In the genomic region with DNA sequence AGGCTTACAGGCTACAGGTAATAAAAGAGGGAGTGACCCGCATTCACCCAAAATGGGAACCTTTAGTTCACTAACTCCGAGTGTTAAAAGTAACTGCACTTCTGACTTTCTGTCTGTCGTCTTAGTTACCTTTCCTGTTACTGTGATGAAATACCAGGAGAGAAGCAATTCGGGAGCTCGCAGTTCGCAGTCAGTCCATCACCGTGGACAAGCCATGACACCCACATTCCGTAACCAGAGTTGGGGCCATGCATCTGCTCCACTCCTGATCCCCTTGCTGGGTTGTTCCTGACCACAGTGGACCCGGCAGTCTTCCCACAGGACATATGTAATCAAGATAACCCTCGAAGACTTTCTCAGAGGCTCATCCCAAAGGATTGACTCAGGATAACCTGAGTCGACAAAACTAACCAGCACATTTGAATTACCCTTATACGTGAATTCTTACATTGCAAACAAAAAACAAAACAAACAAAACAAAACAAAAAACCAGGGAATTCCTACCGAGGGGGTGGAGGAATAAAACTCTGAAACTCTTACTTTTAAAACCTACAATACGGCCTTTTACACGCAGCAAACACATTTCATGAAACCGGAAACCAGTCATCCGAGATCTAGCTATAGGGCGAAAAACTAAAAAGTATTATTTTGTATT, we compare ENCODE assay signal across 8 mouse cellular contexts. TPM values are rescaled to one million over a fixed set of nuclear protein-coding genes. Genes with fewer than 3 reads are reported as not detected.
DNase-seq lines count a peak whose midpoint lies in the region; ATAC-seq and TF ChIP-seq lines count a peak whose summit lies in the region.

No protein-coding gene starts in this region.

- peak overlapping the region; percentile 67 for H3K4me3 ChIP-seq in layer of hippocampus, adult 2 months
- peak overlapping the region; percentile 55 for H3K4me3 ChIP-seq in embryonic facial prominence, embryonic 11.5 days (ENCODE audit: low read depth, low read length)
- peak overlapping the region; percentile 61 for H3K4me3 ChIP-seq in hindbrain, embryonic 16.5 days (ENCODE audit: low read length)
- peak overlapping the region; percentile 66 for H3K4me3 ChIP-seq in midbrain, embryonic 10.5 days

- no peak for DNase-seq in layer of hippocampus, adult 2 months (ENCODE audit: low spot score in 2 of 2)
- DNase-seq in layer of hippocampus, postnatal 14 days (ENCODE audit: low spot score in 2 of 2): no peak
- no peak for DNase-seq in embryonic facial prominence, embryonic 11.5 days (ENCODE audit: low spot score)
- DNase-seq in midbrain, embryonic 10.5 days (ENCODE audit: low spot score): no peak
- DNase-seq in left cerebral cortex, adult 18-20 months (ENCODE audit: low spot score in 2 of 2): no peak
- DNase-seq in embryo, embryonic 9.5 days (ENCODE audit: extremely low spot score): no peak
- DNase-seq in left cerebral cortex, adult 8-10 months (ENCODE audit: low spot score in 2 of 2): no peak

- peak overlapping the region; percentile 82 for H3K9ac ChIP-seq in embryonic facial prominence, embryonic 11.5 days (replicated peaks; ENCODE audit: low read length)
- H3K9ac ChIP-seq in hindbrain, embryonic 16.5 days (ENCODE audit: low read depth, low read length): peak overlapping the region; percentile 75

- H3K27ac ChIP-seq in layer of hippocampus, adult 2 months: peak overlapping the region; percentile 94
- peak overlapping the region; percentile 88 for H3K27ac ChIP-seq in embryonic facial prominence, embryonic 11.5 days (replicated peaks; ENCODE audit: low read depth, low read length)
- H3K27ac ChIP-seq in hindbrain, embryonic 16.5 days (ENCODE audit: low read depth, low read length): peak overlapping the region; percentile 89
- H3K27ac ChIP-seq in midbrain, embryonic 10.5 days (replicated peaks): peak overlapping the region; percentile 89

- H3K4me2 ChIP-seq in embryonic facial prominence, embryonic 11.5 days (ENCODE audit: low read depth, low read length): peak overlapping the region; percentile 51
- H3K4me2 ChIP-seq in hindbrain, embryonic 16.5 days (ENCODE audit: low read length): peak overlapping the region; percentile 61

- TF ChIP-seq CTCF in layer of hippocampus, adult 2 months (conservative IDR thresholded peaks at IDR 0.05): no peak

- WGBS in embryonic facial prominence, embryonic 11.5 days: 38% methylated on average over 18 of the region's 18 CpGs
- 36% methylated on average over 18 of the region's 18 CpGs for WGBS in hindbrain, embryonic 16.5 days
- WGBS in midbrain, embryonic 10.5 days: 45% methylated on average over 18 of the region's 18 CpGs

- H3K4me1 ChIP-seq in embryonic facial prominence, embryonic 11.5 days (ENCODE audit: control insufficient read depth, insufficient read depth, low read length): no peaks in the 10 kb centered on the region
- H3K4me1 ChIP-seq in hindbrain, embryonic 16.5 days (ENCODE audit: control insufficient read depth, insufficient read depth, low read depth, low read length): peaks cover 7% of the 10 kb centered on the region
- H3K4me1 ChIP-seq in midbrain, embryonic 10.5 days: peaks cover 15% of the 10 kb centered on the region

- no peaks in the 10 kb centered on the region for H3K36me3 ChIP-seq in embryonic facial prominence, embryonic 11.5 days (replicated peaks; ENCODE audit: control insufficient read depth, insufficient read depth, low read depth, low read length)
- no peaks in the 10 kb centered on the region for H3K36me3 ChIP-seq in hindbrain, embryonic 16.5 days (ENCODE audit: control insufficient read depth, insufficient read depth, low read length)
- H3K36me3 ChIP-seq in midbrain, embryonic 10.5 days: no peaks in the 10 kb centered on the region

- ATAC-seq in embryonic facial prominence, embryonic 11.5 days (replicated peaks; ENCODE audit: insufficient number of reproducible peaks, low FRiP score, low TSS enrichment, low read depth): no peak
- no peak for ATAC-seq in hindbrain, embryonic 16.5 days

- no peaks in the 10 kb centered on the region for H3K27me3 ChIP-seq in embryonic facial prominence, embryonic 11.5 days (ENCODE audit: control insufficient read depth, insufficient read depth, low read length)
- no peaks in the 10 kb centered on the region for H3K27me3 ChIP-seq in hindbrain, embryonic 16.5 days (replicated peaks; ENCODE audit: control insufficient read depth, insufficient read depth, low read length)
- no peaks in the 10 kb centered on the region for H3K27me3 ChIP-seq in midbrain, embryonic 10.5 days (ENCODE audit: low read depth, poor library complexity, severe bottlenecking)

- no peaks in the 10 kb centered on the region for H3K9me3 ChIP-seq in embryonic facial prominence, embryonic 11.5 days (replicated peaks; ENCODE audit: control insufficient read depth, low read length)
- H3K9me3 ChIP-seq in hindbrain, embryonic 16.5 days (ENCODE audit: control insufficient read depth, low read length): no peaks in the 10 kb centered on the region
- no peaks in the 10 kb centered on the region for H3K9me3 ChIP-seq in midbrain, embryonic 10.5 days (replicated peaks)

RNA-seq across cellular contexts. Expression of a gene that starts 12.5 kb away (rescaled TPM):
- 10 to 100 TPM; 17.7 to 19.1 TPM for total RNA-seq in layer of hippocampus, adult 2 months (2021)
- 10 to 100 TPM; 27.9 to 28.7 TPM for total RNA-seq in layer of hippocampus, postnatal 14 days (2021)
- 673 and 680 TPM in 2 replicates for polyA plus RNA-seq in embryonic facial prominence, embryonic 11.5 days (2014; fragmentation: Nextera tagmentation; extraction: Ambion mirVana)
- 132 and 165 TPM in 2 replicates for polyA plus RNA-seq in hindbrain, embryonic 16.5 days (2015; fragmentation: Nextera tagmentation; extraction: Ambion mirVana)
- 746 and 771 TPM in 2 replicates for polyA plus RNA-seq in midbrain, embryonic 10.5 days (2016; fragmentation: Nextera tagmentation; extraction: Ambion mirVana)
- 10 to 100 TPM; 21.9 to 26.6 TPM for total RNA-seq in left cerebral cortex, adult 18-20 months (2021)
- 10 to 100 TPM; 21.1 to 29.7 (median 25.1) TPM for total RNA-seq in left cerebral cortex, adult 8-10 months (2022)

RNA-seq across cellular contexts. Expression of a gene that starts 13.7 kb away (rescaled TPM):
- 1 to 10 TPM; 3.1 to 3.5 TPM for total RNA-seq in layer of hippocampus, adult 2 months (2021)
- total RNA-seq in layer of hippocampus, postnatal 14 days (2021): 1 to 10 TPM; 4.2 to 5.2 TPM
- 1.8 and 3.4 TPM in 2 replicates for polyA plus RNA-seq in embryonic facial prominence, embryonic 11.5 days (2014; fragmentation: Nextera tagmentation; extraction: Ambion mirVana)
- 4.7 and 5.1 TPM in 2 replicates for polyA plus RNA-seq in hindbrain, embryonic 16.5 days (2015; fragmentation: Nextera tagmentation; extraction: Ambion mirVana)
- polyA plus RNA-seq in midbrain, embryonic 10.5 days (2016; fragmentation: Nextera tagmentation; extraction: Ambion mirVana): 2.0 and 3.2 TPM in 2 replicates
- 1 to 10 TPM; 3.2 to 4.7 TPM for total RNA-seq in left cerebral cortex, adult 18-20 months (2021)
- total RNA-seq in left cerebral cortex, adult 8-10 months (2022): 1 to 10 TPM; 2.5 to 4.4 (median 4.0) TPM
